Mouse (Mus musculus): ENCODE data around the gene Traf6.
A peak's percentile ranks its signal among the peaks of the same experiment; 100 is the strongest.

DNA sequence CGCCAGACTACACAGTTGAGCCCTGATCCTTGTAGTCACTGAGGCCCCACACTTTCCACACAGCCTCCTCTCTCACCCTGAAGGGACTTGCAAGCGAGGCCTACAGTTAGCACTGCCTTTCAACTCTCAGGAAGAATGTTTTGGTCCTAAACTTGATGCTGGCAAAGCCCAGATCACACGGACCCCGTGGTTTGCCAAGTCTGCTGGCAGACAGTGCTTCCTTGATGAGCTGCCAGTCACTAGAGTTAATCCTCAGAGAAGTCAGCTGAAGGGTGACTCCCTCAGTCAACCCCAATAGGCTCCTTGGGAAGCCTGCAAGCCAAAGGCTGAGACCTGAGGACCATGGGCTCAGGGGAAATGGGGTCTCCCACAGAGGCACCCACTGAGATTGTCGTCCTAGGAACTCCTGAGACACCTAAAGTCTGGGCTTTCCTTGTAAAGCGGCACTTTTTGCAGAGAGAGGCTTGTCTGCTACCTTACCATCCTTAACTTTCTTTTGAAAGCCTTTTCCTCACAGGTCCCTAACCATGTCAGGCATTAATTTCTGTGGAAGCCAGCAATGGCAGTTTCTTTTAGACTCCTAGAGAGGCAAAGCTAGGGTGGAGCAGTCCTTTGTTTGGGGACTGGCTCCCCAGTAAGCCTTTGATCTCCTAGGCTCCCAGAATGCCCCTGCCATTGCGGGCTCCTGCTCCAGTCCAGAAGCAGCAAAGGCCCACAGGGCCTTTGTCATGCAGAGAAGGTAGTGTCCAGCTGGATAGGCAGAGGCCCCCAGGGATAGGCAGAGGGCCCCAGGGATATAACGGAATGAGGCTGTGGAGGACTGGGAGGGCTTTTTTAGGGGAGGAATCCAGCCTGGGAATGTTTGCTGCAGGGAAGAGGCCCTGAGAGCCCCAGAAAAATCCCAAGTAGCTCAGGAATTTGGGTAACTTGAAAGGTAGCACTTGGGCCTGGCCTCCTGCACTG lies 44.4 kb downstream of the Traf6 start:
- TF ChIP-seq CTCF (IDR thresholded peaks at IDR 0.05; ENCODE audit: low read depth, low read length) (no peak), POLR2A (IDR thresholded peaks at IDR 0.05; ENCODE audit: insufficient read depth, low read length) (no peak), EP300 (IDR thresholded peaks at IDR 0.05; ENCODE audit: insufficient read depth, low read depth, low read length) (peak; percentile 54; the same call in 1 of the 2 replicates)
